Mouse (Mus musculus) T-helper 17 cell (primary cell): ENCODE data around the gene Pspc1.

Source experiments
- in situ Hi-C, 2 experiments: fragments of 300-600 bp; cut with MboI, MseI; formaldehyde crosslinking; loops; 1 replicate in 1 of 2; 2 replicates in 1 of 2; pipeline ENCODE4 v1.15.1; 2025; ENCODE audit warnings: high pct_unique_total_duplicates in 2 of 2

The Pspc1 gene

GRCm38 (mm10) chr14:56697836-56698235 is 80.3 kb downstream of the Pspc1 start:
- in situ Hi-C loops = no loop called here

- in situ Hi-C loops = no loop called here
Observed at GRCm38 (mm10) chr14:56695495-56695894, 82.6 kb downstream of the Pspc1 start.

- in situ Hi-C loops = loop anchor here (5.0 kb wide), 3 partner anchors 63 to 102 kb away; no protein-coding TSS in a partner anchor
Observed at GRCm38 (mm10) chr14:56689766-56690165, 88.3 kb downstream of the Pspc1 start.

GRCm38 (mm10) chr14:56689116-56689515 is 89.0 kb downstream of the Pspc1 start:
- in situ Hi-C loops = loop anchor here in 1 of 2 experiments (5.0 kb wide), 1 partner anchor 63 kb away; no protein-coding TSS in a partner anchor

- in situ Hi-C loops = loop anchor here in 1 of 2 experiments (5.0 kb wide), 1 partner anchor 67 kb away; no protein-coding TSS in a partner anchor
Observed at GRCm38 (mm10) chr14:56685426-56685825, 92.7 kb downstream of the Pspc1 start.
